Mouse (Mus musculus) lung, postnatal 10 days (tissue): ENCODE results near the gene Ergic2.
"Not testable (repeated sequence)": the region's sequence is repeated elsewhere in the genome, so short reads cannot be mapped to it uniquely, and the experiment has no call there.

Source experiments
- DNase-seq: peaks from one replicate; pipeline ENCODE4 v3.0.0; 2021

Gene Ergic2

GRCm38 (mm10) chr6:148207522-148207921 lies 4.7 kb downstream of the Ergic2 start:
- DNase-seq = no peak

GRCm38 (mm10) chr6:148205134-148205533 lies 7.0 kb downstream of the Ergic2 start:
- DNase-seq = no peak

- no peak for DNase-seq
Observed at GRCm38 (mm10) chr6:148199729-148200128, 12.4 kb downstream of the Ergic2 start.

GRCm38 (mm10) chr6:148199177-148199576 lies 13.0 kb downstream of the Ergic2 start:
- DNase-seq = no peak

GRCm38 (mm10) chr6:148193972-148194701 lies 18.0 kb downstream of the Ergic2 start:
- DNase-seq = no peak

- no peak for DNase-seq
Observed at GRCm38 (mm10) chr6:148185694-148186093, 26.5 kb downstream of the Ergic2 start.

GRCm38 (mm10) chr6:148172904-148173303 lies 39.3 kb downstream of the Ergic2 start:
- DNase-seq = no peak

GRCm38 (mm10) chr6:148152305-148152704 lies 59.9 kb downstream of the Ergic2 start:
- DNase-seq = not testable (repeated sequence)

GRCm38 (mm10) chr6:148142421-148142820 lies 69.8 kb downstream of the Ergic2 start:
- DNase-seq = no peak

GRCm38 (mm10) chr6:148141874-148142273 lies 70.3 kb downstream of the Ergic2 start:
- DNase-seq = no peak

GRCm38 (mm10) chr6:148139288-148139995 lies 72.7 kb downstream of the Ergic2 start:
- no peak for DNase-seq

- peak; percentile 91 for DNase-seq
Observed at GRCm38 (mm10) chr6:148135769-148136382, 76.3 kb downstream of the Ergic2 start.

GRCm38 (mm10) chr6:148133536-148133935 lies 78.6 kb downstream of the Ergic2 start:
- DNase-seq = no peak

- DNase-seq = no peak
Observed at GRCm38 (mm10) chr6:148132314-148132713, 79.9 kb downstream of the Ergic2 start.
